Mouse (Mus musculus) 416B (cell line): Measurements from ENCODE around the gene Rhobtb1.

Source experiments
- DNase-seq: peaks from one replicate; pipeline ENCODE4 v3.0.0; 2011; ENCODE audit warnings: low read depth

The Rhobtb1 gene

GRCm38 (mm10) chr10:69151045-69151444 lies at the start of gene Rhobtb1:
TSS of gene Rhobtb1 (plus strand) at chr10:69151434.
- no peak for DNase-seq

GRCm38 (mm10) chr10:69101988-69102387 lies 49.2 kb upstream of the Rhobtb1 start:
- peak; percentile 51 for DNase-seq

- DNase-seq: peak; percentile 49
Measured at GRCm38 (mm10) chr10:69104143-69104882, 46.9 kb upstream of the Rhobtb1 start.

GRCm38 (mm10) chr10:69104883-69105225 lies 46.4 kb upstream of the Rhobtb1 start:
- DNase-seq: no peak

GRCm38 (mm10) chr10:69106796-69107195 lies 44.4 kb upstream of the Rhobtb1 start:
- no peak for DNase-seq

- DNase-seq: no peak
Measured at GRCm38 (mm10) chr10:69107253-69107652, 44.0 kb upstream of the Rhobtb1 start.

GRCm38 (mm10) chr10:69114384-69114783 lies 36.9 kb upstream of the Rhobtb1 start:
- peak; percentile 34 for DNase-seq

- no peak for DNase-seq
Measured at GRCm38 (mm10) chr10:69117996-69118395, 33.2 kb upstream of the Rhobtb1 start.

- no peak for DNase-seq
Measured at GRCm38 (mm10) chr10:69118893-69119292, 32.3 kb upstream of the Rhobtb1 start.

- DNase-seq: no peak
Measured at GRCm38 (mm10) chr10:69119456-69119855, 31.8 kb upstream of the Rhobtb1 start.

- DNase-seq: no peak
Measured at GRCm38 (mm10) chr10:69126546-69126945, 24.7 kb upstream of the Rhobtb1 start.

GRCm38 (mm10) chr10:69128531-69128930 lies 22.7 kb upstream of the Rhobtb1 start:
- no peak for DNase-seq

- no peak for DNase-seq
Measured at GRCm38 (mm10) chr10:69130613-69131012, 20.6 kb upstream of the Rhobtb1 start.

GRCm38 (mm10) chr10:69134356-69134755 lies 16.9 kb upstream of the Rhobtb1 start:
- DNase-seq: peak; percentile 1

GRCm38 (mm10) chr10:69136241-69136828 lies 14.9 kb upstream of the Rhobtb1 start:
- DNase-seq: no peak

GRCm38 (mm10) chr10:69149252-69149651 lies 2.0 kb upstream of the Rhobtb1 start:
- DNase-seq: no peak

GRCm38 (mm10) chr10:69152971-69153370 lies 1.7 kb downstream of the Rhobtb1 start:
- DNase-seq: no peak

- DNase-seq: no peak
Measured at GRCm38 (mm10) chr10:69155428-69156175, 4.4 kb downstream of the Rhobtb1 start.

GRCm38 (mm10) chr10:69156462-69156861 lies 5.2 kb downstream of the Rhobtb1 start:
- DNase-seq: no peak

GRCm38 (mm10) chr10:69157471-69157870 lies 6.2 kb downstream of the Rhobtb1 start:
- DNase-seq: no peak

- no peak for DNase-seq
Measured at GRCm38 (mm10) chr10:69160877-69161276, 9.6 kb downstream of the Rhobtb1 start.

GRCm38 (mm10) chr10:69161503-69161902 lies 10.3 kb downstream of the Rhobtb1 start:
- no peak for DNase-seq

GRCm38 (mm10) chr10:69162577-69162976 lies 11.3 kb downstream of the Rhobtb1 start:
- no peak for DNase-seq
